Mouse (Mus musculus) liver (tissue): Measurements from ENCODE around the gene Usb1.

Source experiments
- DNase-seq: peaks from one replicate; pipeline ENCODE4 v3.0.0-alpha.2; 2020; ENCODE audit warnings: mixed read lengths

Gene Usb1

GRCm38 (mm10) chr8:95341721-95342120 lies 9.6 kb downstream of the Usb1 start:
- DNase-seq: no peak

GRCm38 (mm10) chr8:95344668-95345067 lies 12.6 kb downstream of the Usb1 start:
- DNase-seq: no peak

GRCm38 (mm10) chr8:95346643-95347545 lies 14.8 kb downstream of the Usb1 start:
- peak; percentile 63 for DNase-seq

DNA sequence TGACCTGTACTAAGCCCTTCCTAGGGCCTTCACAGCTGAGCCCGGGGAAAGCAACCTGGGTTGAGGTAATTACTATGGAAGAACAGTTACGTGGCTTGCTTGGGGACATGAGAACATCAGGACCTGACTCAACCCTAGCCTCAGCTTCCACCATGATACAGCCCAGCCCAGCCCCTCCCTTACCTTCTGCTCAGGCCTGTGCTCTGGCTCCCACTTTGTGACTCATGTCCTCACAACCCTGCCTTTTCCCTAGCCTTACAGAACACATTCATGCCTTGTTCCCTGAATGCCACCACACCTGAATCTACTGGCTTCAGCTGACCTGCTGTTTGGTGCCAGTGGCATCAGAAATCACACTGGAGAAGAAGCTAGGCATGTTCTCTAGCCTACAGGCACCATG lies 16.3 kb downstream of the Usb1 start:
- DNase-seq: no peak

DNA sequence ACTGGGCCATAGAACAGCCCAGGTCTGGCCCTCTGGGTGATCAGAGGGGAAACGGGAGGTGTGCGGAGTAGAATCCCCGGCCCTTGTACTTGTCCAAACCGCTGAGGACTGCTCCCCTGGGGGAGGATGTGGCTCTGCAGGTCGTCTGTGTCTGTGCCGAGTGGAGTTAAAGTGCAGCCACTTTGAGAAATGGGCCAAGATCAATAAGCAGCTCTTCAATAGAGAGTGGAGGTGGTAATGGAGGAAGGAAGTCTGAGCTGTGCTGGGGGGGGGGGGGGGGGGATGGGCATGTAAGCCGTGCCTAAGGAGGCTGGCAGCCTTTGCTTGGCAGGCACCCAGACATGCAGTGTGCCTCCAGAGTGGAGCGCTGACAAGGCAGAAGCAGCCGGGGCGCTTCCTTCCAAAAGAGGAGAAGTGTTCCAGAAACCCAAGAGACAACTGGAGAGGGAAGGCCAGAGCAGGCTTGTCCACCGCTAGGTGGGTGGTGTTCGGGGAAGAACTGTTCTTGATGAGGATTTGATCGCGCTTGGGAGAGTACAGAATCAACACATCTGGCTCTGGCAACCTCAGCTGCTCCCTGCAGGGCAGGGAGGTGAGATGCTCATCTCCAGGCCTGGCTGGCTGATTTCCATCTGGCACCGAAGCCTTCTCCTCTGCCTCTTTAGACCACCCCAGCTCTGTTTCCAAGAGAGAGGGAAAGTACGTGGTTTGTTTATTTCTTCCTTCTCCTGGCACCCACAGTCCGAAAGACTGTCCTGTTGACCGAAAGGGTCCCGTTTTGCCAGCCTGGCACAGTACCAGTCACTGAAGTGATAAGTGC lies 16.9 kb downstream of the Usb1 start:
- DNase-seq: no peak

- DNase-seq: no peak
Observed at GRCm38 (mm10) chr8:95351461-95351860, 19.4 kb downstream of the Usb1 start.

DNA sequence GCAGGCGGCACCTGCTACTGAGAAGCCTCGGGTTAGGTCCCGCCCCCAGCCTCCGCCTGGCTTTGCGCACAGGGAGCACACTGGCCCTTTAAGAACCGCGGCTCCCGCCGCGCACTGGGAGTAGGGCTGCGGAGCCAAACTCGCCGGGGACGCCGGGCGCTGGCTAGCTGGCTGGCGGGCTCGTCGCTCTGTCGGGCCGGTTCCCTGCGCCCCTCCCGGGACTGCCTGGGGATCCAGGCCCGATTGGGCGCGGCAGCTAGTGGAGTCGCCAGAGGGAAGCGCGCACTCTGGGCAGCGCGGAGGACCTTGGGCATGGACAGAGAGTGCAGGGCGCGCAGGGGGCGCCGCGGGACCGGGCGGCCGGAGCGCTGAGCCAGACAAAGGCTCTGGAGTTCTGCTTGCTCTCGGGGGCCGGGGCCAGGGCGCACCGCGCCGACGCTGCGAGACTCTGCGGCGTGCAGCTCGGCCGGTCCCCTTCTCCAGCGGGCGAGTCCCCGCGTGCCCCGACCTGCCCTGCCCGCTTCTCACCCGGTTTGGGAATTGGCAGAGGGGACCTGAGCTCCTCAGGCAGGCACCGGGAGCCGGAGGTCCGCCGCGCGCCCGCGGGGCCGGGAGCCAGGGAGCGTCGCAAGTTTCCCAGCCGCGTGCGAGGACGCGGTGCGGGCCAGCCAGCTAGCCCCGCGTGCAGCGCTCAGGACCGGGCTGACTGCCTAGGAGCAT lies 20.2 kb downstream of the Usb1 start, which contains the start of gene Mmp15:
Gene Mmp15 (plus strand): TSS at position 118 of the 720 bp plus-strand sequence.
- DNase-seq: peak; percentile 57

DNA sequence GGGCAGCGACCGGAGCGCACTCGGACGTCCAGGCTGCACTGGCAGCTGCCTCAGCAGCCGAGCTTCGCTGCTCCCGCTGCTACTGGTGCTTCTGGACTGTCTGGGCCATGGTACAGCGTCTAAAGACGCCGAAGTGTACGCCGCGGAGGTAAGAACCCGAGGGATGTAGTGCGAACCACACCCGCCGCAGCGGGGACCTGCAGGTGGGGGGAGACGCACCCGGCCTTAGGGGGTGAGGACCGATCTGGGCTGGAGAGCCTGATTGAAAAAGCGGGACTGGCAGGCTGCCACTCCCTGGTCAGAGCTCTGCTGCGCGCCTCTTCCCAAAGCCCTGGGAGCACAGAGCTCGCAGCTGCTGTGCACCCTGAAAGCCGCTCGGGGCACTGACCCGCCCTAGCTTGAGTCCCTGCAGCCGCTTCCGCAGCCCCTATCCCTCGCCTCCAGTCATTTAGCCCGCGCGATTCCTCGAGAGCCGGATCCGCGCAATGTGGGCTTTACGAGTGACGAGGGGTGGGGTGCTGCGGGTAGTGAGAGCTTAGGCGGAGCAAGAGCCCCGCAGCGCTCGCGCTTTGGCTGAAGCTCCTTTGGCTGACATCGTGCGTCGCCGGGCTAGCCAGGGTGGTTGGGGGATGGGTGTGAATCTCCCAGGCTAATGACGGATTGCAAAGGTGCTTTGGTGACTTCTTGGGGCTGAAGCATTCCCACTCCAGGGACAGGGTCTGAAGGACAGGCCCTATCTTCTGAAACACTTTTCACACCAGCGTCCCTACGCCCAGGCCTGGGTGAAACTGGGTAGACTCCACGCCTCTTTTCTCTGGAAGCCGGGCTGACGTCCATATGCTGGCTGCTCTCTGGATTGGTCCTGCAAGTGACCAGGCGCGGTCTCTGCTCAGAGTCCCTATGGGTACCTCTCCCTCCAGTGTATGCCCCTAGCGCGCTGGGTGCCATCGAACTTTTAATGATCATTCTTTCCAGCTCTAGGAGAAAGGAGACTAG lies 21.1 kb downstream of the Usb1 start:
- DNase-seq: no peak

DNA sequence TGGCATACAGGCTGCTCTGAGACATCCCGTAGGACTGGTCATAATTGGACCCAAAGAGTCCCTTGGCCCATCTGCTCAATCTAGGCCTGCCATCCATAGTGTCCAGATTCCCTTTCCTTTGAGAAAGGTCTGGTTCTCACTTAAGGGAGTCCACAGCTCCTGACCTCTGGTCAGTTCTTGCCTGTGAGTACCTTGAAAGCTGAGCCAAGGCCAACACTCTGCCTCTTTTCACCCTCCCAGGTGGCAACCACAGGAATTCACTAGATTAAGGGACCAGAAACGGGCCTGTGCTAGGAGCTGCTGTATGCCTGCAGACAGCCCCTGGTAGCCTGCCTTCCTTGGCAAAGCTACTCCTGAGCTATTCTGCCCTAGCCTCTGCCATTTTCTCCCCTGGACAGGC lies 22.5 kb downstream of the Usb1 start:
- no peak for DNase-seq

GRCm38 (mm10) chr8:95358550-95359411 lies 26.7 kb downstream of the Usb1 start:
- no peak for DNase-seq

DNA sequence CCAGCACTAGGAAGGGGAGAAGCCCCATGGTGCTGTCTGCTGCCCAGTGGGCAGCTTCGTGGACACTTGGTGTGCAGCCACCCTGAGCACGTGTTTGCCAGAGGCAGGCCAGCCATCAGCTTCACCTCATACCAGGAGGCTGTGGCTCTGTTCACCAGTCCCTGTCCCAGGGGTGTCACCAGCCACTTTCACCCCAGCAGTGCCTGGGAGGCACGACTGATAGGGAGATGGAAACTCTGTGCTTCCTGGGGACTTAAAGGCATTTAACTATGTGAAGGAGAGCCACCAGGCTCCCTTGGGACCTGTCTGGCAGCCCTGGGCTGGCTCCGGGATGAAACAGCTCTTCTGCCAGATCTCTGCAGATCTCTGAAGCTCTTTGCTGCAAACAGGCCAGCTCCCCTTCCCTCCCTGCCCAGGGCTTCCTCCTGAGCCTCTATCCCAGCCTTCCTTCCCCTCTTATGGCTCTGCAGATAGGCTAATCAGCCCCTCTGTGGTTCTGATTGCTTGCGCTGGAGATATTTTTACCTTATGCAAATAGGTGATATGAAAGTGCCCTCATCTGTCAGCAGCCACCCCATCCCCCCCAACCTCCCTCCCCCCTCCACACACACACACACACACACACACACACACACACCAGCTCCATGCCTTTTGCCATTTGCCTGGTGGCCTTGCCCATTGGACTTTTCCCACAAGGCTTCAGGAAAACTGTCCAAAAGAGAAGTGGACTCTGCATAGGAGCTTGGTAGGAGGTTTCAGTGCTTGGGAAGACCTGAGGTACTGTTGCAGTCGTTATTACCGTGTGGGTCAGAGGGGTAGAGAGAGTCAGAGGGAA lies 28.3 kb downstream of the Usb1 start:
- DNase-seq: peak; percentile 52

DNA sequence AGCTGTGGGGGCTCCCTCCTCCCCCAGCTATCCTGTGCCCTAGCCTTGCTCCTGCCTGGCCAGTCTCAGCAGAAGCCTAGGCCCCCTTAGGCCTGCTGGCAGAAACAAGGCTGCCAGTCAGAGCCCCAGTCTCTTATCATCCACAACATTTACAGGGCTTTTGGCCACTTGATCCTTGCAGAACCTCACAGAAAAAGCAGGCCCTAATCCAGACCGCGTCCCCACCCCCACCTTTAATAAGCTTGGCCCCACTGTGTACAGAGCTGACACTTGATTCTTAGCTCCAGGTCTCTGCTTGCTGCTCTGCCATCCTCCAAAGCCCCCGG lies 28.9 kb downstream of the Usb1 start:
- no peak for DNase-seq

DNA sequence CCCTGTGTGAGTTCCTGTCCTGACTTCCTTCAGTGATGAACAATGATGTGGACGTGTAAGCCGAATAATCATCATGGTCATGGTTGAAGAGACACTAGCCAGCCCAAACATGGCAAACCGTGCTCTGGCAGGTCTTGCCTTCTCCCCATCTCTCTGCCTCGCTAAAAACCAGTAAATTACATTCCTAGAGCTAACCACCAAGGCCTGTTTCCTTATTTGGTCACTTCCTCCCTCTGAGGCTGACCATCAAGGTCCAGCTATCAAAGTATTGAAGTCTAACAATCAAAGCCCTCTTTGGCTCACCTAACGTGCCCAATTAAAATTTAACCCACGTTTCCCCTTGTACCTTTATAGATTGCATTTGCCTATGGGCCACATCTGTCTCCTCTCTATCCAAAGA lies 30.2 kb downstream of the Usb1 start:
- DNase-seq: no peak

GRCm38 (mm10) chr8:95363849-95364248 lies 31.8 kb downstream of the Usb1 start:
- no peak for DNase-seq

DNA sequence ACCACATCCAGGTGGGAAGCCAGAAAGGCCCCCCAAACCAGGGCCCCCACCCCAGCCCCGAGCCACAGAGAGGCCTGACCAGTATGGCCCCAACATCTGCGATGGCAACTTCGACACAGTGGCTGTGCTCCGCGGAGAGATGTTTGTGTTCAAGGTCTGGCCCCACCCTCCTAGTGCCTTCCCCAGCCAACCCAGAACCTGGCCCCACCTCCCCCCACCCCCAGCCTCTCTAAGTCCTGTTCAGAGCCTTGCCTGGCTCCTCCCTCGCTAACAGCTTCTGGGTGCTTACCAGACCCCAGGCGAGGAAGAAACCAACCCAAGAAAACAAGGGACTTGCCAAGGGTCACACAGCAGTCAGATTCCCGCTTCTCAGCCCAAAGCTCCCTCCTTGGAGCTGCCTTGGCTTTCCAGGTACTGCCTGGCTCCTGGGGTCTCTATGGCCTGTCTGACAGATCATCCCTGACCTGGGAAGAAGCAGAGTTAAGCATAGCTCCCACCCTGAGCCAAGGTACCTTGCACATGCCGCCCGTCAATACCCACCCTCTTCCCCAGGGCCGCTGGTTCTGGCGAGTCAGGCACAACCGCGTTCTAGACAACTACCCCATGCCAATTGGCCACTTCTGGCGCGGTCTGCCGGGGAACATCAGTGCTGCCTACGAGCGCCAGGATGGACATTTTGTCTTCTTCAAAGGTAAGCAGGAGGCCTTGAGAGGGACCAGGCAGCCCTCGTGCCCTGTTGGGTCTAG lies 37.7 kb downstream of the Usb1 start:
- DNase-seq: peak; percentile 66

GRCm38 (mm10) chr8:95373389-95374002 lies 41.4 kb downstream of the Usb1 start:
- DNase-seq: no peak

GRCm38 (mm10) chr8:95374429-95374828 lies 42.3 kb downstream of the Usb1 start:
- DNase-seq: no peak

GRCm38 (mm10) chr8:95375374-95375930 lies 43.4 kb downstream of the Usb1 start:
- no peak for DNase-seq
